Mouse (Mus musculus) embryonic fibroblast, embryonic 13.5 days (primary cell): ENCODE measurements around the gene Gm20696.

Experiments
- CTCF ChIP-seq: IDR thresholded peaks from 2 replicates; pipeline ENCODE4 v1.5.1; 2011; ENCODE audit warnings: mild to moderate bottlenecking, control low read depth, low read length, moderate library complexity, borderline replicate concordance; ENCODE audit not compliant: insufficient read depth
- POLR2A ChIP-seq: IDR thresholded peaks from 2 replicates; pipeline ENCODE4 v1.6.1; 2011; ENCODE audit warnings: low read depth, mild to moderate bottlenecking, control low read depth, low read length, moderate library complexity

- TF ChIP-seq POLR2A (no peak), CTCF (no peak)
Observed at GRCm38 (mm10) chr6:99274222-99274621, 392.4 kb downstream of the Gm20696 start.
